Mouse (Mus musculus): Measurements from ENCODE around the gene Atp5b. TPM values are rescaled to one million over a fixed set of nuclear protein-coding genes. Genes with fewer than 3 reads are reported as not detected.
A peak's percentile ranks its signal among the peaks of the same experiment; 100 is the strongest.
"Not testable (repeated sequence)": the region's sequence is repeated elsewhere in the genome, so short reads cannot be mapped to it uniquely, and the experiment has no call there.

Gene Atp5b
- polyA plus RNA-seq (2015; fragmentation: Nextera tagmentation; extraction: Ambion mirVana): 2,017 and 2,181 TPM in 2 replicates

DNA sequence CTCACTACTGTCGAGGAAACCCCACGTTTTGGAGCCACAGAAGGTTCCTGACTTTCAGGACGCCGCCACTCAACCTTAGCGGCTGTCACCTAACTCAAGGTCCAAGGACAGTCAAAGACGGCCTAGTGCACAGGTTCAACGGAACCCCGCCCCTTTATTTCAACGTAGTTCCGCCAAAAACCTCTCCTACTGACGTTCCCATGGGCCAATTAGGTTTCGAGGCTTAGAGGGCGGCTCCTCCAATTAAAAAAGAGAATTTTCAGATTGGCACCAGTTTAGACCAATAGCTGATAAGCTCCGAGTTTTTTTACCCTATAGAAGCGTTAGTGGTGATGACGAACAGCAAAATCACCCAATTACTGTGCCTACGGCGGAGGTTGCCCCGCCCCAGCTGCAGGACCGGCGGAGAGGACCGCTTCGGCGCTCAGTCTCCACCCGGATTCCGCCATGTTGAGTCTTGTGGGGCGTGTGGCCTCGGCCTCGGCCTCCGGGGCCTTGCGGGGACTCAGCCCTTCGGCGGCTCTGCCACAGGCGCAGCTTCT lies at the start of gene Atp5b:
TSS of gene Atp5b (plus strand) at position 394 of the 542 bp plus-strand sequence.
- peak; percentile 100 for DNase-seq (ENCODE audit: low spot score)

DNA sequence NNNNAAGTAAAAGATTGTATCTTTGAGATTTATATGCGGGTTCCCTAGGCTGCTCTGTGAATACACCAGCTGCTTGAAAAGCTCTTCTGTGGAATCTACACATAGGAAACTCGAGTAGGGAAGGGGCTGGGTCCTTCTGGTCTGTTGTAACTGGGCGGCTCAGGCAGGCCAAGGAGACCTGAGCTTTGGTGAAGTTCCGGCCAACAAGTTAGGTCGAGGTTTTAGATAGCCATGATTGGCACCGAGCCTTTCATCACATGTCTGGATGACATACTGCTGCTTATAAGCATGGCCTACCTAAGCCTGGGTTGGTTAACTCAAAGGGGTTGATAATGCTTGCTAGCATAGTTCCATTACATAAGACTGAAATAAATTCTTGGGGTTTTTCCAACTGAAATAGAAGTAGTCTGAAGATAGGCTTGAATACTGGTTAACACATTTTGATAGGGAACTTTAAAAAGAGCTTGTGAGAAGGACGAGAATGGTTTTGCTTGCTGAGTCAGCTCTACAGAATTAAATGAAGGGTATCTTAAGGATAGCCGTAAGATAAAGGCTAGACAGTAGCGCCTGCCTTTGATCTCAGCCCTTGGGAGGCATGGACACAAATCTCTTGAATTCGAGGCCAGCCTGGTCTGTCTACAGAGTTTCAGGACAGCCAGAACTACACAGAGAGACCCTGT lies 46.2 kb upstream of the Atp5b start:
- peak; percentile 19 for DNase-seq (ENCODE audit: low spot score)

DNA sequence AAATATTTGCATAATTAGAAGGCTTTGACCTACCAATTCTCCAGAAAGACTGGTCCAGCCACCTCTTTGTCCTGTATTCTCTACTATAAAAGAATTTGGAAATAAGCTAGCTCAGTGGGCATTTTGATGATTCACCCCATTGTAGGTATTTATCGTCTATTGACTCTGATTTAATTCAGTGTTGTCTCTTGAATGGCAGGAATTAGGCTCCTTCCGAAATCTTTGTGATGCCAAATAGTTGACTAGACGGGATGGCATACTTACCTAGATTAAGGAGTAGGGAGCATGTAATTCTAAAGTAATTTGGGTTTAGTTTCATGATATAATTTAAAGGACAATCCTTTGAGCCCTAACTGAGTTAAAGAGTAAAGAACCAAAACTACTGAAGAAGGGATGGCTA lies 45.2 kb upstream of the Atp5b start:
- DNase-seq (ENCODE audit: low spot score): no peak

DNA sequence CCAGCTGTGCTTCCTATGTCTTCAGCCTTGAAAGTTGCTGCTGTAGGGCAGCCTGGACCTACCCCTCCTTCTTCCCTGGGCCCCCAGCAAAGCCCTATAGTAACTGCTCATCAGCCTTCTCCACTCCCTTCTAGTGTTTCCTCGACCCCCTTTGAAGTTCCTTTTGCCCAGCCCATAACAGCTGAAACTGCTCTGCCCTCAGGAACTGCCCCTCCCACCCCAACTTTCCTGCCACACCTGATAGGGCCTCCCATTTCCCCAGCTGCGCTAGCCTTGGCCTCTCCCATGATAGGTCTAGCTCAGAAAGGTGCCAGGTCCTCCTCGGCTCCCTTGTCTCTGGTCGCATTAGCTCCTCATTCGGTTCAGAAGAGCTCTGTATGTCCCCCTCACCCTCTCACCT lies 43.9 kb upstream of the Atp5b start:
- peak; percentile 51 for DNase-seq (ENCODE audit: low spot score)

DNA sequence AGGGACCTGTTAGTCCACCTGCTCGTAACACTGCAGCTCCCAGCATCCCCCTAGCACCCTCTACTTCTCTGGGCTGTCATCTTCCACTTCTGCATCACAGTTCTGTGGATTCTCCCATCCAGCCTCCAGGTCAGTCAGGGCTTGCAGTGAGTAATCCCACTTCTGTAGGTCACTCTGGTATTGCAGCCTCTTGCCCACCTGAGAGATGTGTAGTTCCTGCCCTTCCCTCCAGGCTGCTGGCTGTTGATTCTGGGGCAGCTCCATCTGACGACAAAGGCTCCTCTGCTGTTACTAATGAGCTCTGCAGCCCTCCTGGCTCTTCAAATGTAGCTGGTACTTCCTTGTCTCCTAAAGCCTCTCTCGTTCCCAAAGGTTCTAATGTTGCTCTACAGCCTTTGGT lies 43.2 kb upstream of the Atp5b start:
- DNase-seq (ENCODE audit: low spot score): no peak

DNA sequence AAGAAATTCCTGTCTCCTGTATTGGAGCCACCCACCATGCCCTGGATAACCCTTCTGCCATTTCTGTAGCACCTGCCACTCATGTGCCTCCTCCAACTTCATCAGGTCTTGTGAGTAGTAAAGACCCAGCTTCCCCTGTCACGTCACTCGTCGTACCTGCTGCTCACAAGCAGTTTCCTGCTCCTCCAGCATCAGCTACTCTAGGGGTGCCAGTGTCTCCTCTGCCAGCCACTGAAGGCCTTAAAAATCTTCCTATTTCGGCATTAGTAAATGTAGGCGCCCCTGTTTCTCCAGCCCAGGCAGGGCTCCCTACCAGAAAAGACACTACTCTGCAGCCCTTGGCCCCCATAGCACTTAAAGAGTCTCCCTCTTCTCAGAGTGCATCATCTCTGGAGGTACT lies 42.8 kb upstream of the Atp5b start:
- no peak for DNase-seq (ENCODE audit: low spot score)

DNA sequence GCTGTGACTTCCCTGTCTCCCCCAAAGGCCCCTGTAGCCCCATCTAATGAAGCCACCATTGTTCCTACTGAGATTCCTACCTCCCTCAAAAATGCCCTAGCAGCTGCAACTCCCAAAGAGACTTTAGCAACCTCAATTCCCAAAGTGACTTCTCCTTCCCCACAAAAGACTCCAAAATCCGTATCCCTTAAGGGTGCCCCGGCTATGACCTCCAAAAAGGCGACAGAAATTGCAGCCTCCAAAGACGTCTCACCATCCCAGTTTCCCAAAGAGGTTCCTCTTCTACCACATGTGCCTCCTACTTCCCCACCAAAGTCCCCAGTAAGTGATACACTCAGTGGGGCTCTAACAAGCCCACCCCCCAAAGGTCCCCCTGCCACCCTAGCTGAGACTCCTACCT lies 41.4 kb upstream of the Atp5b start:
- no peak for DNase-seq (ENCODE audit: low spot score)

DNA sequence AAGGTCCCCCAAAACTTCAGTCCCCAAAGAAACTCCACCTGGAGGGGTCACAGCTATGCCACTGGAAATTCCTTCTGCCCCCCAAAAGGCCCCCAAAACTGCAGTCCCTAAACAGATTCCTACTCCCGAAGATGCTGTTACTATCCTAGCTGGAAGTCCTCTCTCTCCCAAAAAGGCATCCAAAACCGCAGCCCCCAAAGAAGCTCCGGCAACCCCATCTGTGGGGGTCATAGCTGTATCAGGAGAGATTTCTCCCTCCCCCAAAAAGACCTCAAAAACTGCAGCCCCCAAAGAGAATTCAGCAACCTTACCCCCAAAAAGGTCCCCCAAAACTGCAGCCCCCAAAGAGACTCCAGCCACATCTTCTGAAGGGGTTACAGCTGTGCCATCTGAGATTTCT lies 40.6 kb upstream of the Atp5b start:
- no peak for DNase-seq (ENCODE audit: low spot score)

DNA sequence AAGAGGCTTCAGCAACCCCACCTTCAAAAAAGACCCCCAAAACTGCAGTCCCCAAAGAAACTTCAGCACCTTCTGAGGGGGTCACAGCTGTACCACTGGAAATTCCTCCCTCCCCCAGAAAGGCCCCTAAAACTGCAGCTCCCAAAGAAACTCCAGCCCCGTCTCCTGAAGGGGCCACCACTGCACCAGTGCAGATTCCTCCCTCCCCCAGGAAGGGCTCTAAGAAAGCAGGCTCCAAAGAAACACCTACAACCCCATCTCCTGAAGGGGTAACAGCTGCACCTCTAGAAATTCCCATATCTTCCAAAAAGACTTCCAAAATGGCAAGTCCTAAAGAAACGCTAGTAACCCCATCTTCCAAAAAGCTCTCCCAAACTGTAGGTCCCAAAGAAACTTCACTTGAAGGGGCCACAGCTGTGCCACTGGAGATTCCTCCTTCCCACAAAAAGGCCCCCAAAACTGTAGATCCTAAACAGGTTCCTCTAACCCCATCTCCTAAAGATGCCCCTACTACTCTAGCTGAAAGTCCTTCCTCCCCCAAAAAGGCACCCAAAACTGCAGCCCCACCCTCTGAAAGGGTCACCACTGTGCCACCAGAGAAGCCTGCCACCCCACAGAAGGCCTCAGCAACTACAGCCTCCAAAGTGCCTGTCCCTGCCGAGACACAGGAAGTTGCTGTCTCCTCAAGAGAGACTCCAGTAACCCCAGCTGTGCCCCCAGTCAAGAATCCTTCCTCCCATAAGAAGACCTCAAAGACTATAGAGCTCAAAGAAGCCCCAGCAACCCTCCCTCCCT lies 39.8 kb upstream of the Atp5b start:
- DNase-seq (ENCODE audit: low spot score): peak; percentile 65

DNA sequence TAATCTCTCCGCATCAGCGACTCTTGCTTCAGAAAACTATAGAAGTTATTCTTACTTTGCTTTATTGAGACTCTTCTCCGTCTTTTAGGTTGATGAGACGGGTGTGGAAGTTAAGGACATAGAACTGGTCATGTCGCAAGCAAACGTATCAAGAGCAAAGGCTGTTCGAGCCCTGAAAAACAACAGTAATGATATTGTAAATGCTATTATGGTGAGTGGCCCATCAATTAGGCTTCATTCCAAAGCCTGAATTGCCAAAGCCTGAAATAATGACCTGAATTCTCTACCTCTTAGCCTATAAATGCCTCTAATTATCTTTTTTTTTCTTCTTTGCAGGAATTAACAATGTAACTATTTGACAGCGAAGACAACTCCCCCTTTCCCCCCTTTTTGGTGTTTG lies 34.9 kb upstream of the Atp5b start:
- DNase-seq (ENCODE audit: low spot score): no peak

DNA sequence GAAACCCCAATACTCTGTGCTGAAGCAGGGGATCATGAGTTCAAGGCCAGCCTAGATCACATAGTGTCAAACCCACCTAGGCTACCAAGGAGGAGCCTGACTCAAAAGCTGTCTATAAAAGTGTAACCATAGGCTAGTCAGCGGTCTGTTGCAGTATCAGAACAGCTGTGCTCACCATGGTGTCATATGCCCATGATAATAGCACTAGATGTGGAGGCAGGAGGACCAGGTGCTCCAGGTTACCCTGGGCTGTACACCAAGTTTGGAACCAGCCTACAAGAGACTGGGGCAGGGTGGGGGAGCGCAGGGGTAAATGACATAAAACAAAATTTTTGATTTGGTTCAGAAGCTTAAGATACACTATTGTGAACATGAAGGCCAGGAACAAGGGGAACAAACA lies 33.3 kb upstream of the Atp5b start:
- no peak for DNase-seq (ENCODE audit: low spot score)

DNA sequence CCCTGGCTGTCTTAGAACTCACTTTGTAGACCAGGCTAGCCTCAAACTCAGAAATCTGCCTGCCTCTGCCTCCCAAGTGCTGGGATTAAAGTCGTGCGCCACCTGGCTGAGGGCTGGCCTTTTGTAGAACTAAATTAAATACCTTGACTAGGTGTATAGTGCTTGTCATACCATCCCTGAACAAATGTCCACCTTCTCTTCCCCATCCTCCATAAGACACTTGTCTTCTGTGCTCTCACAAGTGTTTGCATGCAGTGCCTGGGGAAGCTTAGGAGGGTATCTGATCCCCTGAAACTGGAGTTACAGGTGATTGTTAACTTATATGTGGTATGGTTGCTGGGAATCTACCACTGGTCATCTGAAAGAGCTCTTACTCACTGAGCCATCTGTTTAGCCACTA lies 32.7 kb upstream of the Atp5b start:
- no peak for DNase-seq (ENCODE audit: low spot score)

DNA sequence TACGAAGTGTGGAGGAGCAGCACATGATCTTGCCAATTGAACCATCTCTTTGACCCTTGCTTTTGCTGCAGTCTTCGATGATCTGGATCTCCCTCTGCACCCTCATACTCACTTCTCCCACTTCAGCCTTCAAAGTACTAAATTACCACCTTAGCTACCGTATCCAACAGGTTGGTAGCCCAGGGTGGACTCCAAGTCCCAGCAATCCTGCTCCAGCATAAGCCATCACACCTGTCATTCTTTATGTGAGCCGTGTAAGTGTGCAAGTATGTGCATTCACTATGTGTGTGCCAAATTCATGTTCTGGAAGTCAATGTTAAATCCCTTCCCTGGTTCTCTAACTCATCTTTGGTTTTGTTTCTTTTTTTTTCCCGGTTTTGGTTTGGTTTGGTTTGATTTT lies 31.5 kb upstream of the Atp5b start:
- DNase-seq (ENCODE audit: low spot score): no peak

DNA sequence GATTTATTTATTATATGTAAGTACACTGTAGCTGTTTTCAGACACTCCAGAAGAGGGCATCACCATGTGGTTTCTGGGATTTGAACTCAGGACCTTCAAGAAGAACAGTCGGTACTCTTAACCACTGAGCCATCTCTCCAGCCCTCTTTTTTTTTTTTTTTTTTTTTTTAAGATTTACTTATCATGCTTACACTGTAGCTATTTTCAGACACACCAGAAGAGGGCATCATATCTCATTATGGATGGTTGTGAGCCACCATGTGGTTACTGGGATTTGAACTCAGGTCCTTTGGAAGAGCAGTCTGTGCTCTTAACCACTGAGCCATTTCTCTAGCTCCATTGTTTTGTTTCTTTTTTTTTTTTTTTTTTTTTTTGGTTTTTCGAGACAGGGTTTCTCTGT lies 30.9 kb upstream of the Atp5b start:
- DNase-seq (ENCODE audit: low spot score): not testable (repeated sequence)

DNA sequence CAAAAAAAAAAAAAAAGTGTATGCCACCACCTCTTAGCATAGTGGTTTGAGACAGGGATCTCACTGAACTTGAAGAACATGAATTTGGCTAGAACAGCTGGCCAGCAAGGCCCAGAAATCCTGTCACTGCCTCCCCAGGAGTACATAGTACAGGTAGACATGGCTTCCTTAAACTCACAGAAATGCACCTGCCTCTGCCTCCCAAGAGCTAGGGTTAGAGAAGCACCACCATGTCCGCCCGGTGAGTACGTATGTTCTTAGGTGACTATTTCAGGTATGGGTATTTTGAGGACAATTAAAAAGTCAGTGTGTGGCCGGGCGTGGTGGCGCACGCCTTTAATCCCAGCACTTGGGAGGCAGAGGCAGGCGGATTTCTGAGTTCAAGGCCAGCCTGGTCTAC lies 30.1 kb upstream of the Atp5b start:
- DNase-seq (ENCODE audit: low spot score): no peak

DNA sequence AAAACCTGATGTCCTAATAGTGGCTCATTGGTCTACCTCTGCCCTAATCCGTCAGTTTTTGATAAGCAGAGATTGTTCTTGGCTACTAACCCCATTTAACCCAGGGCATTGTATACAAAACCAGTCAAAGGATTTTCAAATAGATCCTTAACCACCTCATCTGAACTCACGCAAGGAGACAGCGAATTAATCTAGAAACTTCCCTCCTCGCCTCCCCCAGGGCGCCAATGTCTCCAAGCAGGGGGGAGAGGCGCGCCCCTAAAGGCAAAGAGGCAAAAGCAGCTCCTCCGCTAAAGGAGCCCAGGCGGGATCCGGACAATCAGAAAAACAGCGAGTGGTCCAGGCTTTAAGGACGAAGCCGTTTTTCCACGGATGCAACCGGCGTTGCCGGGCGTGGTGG lies 24.9 kb upstream of the Atp5b start:
- no peak for DNase-seq (ENCODE audit: low spot score)

DNA sequence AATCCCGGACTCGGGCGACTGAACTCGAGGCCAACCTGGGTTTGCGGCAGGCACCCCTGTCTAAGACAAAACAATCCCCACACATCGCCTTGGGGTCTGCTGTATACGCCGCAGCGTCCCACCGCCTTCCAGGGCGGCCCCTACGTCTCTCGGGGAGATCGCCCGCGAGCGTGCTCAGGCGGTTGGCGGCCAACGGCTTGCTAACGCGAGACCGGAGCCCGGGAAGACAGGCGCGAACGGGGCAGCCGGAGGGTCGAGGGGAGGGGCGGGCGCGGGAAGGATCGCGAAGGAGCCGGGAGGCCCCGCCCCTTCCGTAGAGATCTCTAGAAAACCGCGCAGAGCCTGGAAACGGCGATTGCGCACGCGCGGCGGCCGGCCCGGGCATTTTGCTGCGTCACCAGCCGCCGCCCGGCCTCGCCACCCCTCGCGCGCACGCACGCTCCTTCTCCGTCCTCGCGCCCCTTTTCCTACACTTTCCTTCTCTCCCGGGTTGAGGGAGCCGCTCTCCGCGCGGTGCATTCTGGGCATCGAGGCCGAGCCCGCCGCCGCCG lies 24.4 kb upstream of the Atp5b start, which contains the start of gene Ptges3:
TSS of gene Ptges3 (plus strand) at position 354 of the 551 bp plus-strand sequence.
- DNase-seq (ENCODE audit: low spot score): peak; percentile 97

DNA sequence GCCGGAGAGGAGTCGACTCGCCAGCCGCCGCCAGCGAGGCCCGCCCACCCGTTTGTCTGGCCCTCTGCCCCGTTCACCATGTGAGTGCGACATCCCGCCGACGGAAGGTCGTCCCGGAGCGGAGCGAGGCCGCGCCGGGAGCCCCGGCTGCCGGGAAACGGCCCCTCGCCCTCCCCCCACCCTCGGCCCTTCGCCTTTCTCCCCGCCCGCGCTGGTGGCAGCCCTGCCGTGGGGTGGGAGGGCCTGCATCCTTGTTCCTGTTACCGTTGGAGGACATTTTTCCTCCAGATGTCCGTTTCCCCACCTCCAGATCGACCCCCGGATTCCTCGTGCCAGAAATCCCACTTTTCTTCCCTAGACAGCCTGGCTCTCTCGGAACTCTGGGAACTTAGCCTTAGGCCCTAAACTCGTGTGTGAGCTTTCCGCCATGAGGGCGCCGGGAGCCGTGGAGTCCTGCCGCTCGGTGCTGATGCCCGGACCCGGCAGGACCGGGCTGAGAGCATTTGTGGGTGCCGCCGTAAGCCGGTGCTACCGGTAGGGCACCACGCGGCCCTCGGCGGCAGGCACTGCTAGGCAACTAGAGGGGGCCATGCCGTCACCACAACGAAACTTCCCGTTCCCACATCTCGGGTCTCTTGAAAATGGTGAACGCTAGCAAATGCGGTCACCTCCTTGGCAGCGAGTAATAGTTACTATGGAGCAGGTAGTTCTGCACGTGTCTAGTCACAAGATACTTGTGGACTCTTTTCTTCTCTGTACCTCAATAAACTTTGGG lies 23.7 kb upstream of the Atp5b start:
- DNase-seq (ENCODE audit: low spot score): peak; percentile 80

DNA sequence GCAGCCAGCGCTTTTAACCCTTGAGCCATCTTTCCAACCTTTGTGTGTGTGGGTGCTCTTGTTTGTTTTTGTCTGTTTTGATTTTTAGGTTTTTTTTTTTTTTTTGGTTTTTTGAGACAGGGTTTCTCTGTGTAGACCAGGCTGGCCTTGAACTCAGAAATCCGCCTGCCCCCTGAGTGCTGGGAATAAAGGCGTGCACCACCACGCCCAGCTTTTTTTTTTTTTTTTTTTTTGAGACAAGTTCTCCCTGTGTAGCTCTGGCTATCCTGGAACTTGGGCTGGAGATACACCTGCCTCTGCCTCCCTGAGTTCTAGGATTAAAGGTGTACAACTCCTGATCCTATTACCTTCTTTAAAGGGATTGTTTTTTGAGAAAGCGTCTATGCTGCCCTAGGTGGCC lies 22.0 kb upstream of the Atp5b start:
- no peak for DNase-seq (ENCODE audit: low spot score)

DNA sequence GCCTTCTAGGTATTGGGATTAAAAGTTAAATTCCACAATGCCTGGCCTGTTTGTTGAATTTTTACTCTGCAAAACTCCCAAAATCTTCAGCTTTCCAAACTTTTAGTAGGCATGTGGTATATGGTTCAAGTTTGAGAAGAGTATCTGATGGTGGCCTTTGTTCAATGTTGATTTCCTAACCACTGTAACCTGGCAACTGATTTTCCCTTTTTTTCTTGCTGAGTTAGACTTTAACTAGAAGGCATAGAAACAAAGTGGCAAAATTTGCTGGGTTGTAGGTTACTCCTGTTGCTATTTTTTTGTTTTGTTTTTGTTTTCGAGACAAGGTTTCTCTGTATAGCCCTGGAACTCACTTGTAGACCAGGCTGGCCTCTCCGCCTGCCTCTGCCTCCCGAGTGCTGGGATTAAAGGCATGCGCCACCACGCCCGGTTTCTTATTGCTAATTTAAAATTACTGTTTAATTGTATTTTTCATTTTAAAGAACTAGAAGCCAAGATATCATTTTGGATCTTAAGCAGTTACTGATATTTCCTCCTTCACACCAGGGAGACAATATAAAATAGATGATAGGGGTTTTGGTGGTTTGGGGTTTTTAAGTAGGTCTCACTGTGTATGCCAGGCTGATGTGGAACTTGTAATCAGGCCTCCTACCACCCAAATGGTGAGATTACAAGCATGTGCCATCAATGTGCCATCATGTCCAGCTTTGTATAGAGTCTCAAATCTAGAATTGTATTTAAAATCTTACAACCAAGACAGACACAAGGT lies 20.7 kb upstream of the Atp5b start:
- DNase-seq (ENCODE audit: low spot score): no peak

DNA sequence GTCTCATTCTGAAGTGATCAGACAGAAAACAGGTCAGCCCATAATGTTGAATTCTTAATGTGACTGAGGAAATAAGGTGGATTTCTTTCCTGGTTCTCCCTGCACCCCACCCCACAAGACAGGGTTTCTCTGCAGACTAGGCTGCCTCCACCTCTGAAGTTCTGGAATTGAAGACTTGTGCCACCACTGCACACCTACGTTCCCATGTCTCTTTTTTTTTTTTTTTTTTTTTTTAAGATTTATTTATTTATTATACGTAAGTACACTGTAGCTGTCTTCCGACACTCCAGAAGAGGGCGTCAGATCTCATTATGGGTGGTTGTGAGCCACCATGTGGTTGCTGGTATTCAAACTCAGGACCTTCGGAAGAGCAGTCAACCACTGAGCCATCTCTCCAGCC lies 17.0 kb upstream of the Atp5b start:
- DNase-seq (ENCODE audit: low spot score): no peak
